9 mouse cellular contexts compared by ENCODE assay signal in the genomic region with DNA sequence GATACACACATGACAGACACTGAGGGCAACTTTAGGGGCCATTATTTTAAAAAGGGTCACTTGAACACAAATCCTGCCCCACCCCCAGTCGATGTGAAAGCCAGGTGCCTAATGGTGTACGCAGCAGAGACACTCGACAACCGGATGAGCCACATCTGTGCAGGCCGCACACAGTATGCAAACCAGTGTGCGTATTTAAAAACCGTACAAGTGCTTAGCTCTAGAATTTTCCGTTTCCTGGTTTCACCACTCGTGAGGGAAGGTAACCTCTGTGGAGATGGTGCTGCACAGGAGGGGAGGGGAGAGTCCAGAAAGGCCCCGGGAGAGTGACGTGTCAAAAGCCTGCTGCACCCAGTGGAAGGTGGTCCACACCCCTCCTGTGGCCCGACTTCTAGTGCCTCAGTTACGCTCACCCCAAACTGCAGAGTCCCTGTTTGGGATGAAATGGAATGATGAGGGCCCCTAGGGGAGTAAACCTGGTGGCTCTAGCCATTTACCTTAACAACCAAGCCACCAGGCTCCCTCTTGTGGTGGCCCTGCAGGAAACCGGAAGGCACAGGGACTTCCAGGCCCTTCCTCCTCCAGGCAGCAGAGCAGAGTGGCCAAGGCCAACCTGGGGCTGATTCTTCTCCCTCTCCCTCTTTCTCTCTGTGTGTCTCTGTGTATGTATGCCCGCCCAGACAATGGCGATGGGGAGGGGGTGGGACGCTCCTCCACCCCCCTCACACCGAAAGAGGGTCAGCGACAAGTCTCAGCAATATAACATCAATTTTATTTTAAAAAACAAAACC. TPM values are rescaled to one million over a fixed set of nuclear protein-coding genes. Genes with fewer than 3 reads are reported as not detected.
DNase-seq lines count a peak whose midpoint lies in the region; ATAC-seq lines count a peak whose summit lies in the region.
"Had no signal": no experiment of that assay in that cellular context is flagged by ENCODE, and none has a peak within 500 bp of the region (broad histone marks: within the 10 kb centered on the region; RNA-seq: fewer than 3 reads in every experiment).

No protein-coding gene starts in this region.

- peaks cover 12% of the 10 kb centered on the region for H3K36me3 ChIP-seq in limb, embryonic 11.5 days (ENCODE audit: control insufficient read depth, insufficient read depth, low read length)
- peaks cover 52% of the 10 kb centered on the region for H3K36me3 ChIP-seq in limb, embryonic 10.5 days

- no peak overlapping the region for H3K27ac ChIP-seq in limb, embryonic 11.5 days (replicated peaks; ENCODE audit: low read depth, low read length)
- no peak overlapping the region for H3K27ac ChIP-seq in limb, embryonic 10.5 days

- H3K4me3 ChIP-seq in limb, embryonic 11.5 days (ENCODE audit: low read depth, low read length), result no peak overlapping the region
- H3K4me3 ChIP-seq in limb, embryonic 10.5 days, result no peak overlapping the region
- H3K4me3 ChIP-seq: liver, embryonic 13.5 days had no signal

- H3K9ac ChIP-seq in limb, embryonic 11.5 days (ENCODE audit: low read length), result no peak overlapping the region
- H3K9ac ChIP-seq: liver, embryonic 13.5 days had no signal

- ATAC-seq in limb, embryonic 11.5 days (ENCODE audit: insufficient number of reproducible peaks, low FRiP score, low TSS enrichment, low read depth), result no peak
- peak; percentile 83 for ATAC-seq in activated CD4-positive, CD25-positive, alpha-beta regulatory T cell, adult 4 months
- ATAC-seq in neutrophil, adult 5-6 weeks (ENCODE audit: extremely low read depth, insufficient number of reproducible peaks, low FRiP score, poor library complexity, severe bottlenecking), result 0 out of 2 replicates have a peak, but pooled peaks have one; percentile 16

- no peaks in the 10 kb centered on the region for H3K9me3 ChIP-seq in limb, embryonic 11.5 days (ENCODE audit: control insufficient read depth, low read length)
- no peaks in the 10 kb centered on the region for H3K9me3 ChIP-seq in limb, embryonic 10.5 days (replicated peaks)
- H3K9me3 ChIP-seq: liver, embryonic 13.5 days had no signal

- no peak overlapping the region for H3K4me2 ChIP-seq in limb, embryonic 11.5 days (ENCODE audit: low read depth, severe bottlenecking)
- H3K4me2 ChIP-seq: liver, embryonic 13.5 days had no signal

- no peaks in the 10 kb centered on the region for H3K27me3 ChIP-seq in limb, embryonic 11.5 days (ENCODE audit: control insufficient read depth, insufficient read depth, low read length)
- no peaks in the 10 kb centered on the region for H3K27me3 ChIP-seq in limb, embryonic 10.5 days (ENCODE audit: low read depth, poor library complexity, severe bottlenecking)
- H3K27me3 ChIP-seq: liver, embryonic 13.5 days had no signal

- peak; percentile 38 for DNase-seq in limb, embryonic 11.5 days (ENCODE audit: low spot score)
- no peak for DNase-seq in limb, embryonic 10.5 days (ENCODE audit: low spot score)
- DNase-seq in heart, postnatal 4 days, result peak; percentile 61
- DNase-seq in right cerebral cortex, postnatal 10 days (ENCODE audit: low spot score in 2 of 2), result no peak
- no peak for DNase-seq in gastrocnemius, adult 18-20 months (ENCODE audit: low spot score)
- DNase-seq: liver, embryonic 13.5 days had no signal

- WGBS in limb, embryonic 11.5 days, result 79% methylated on average over 19 of the region's 19 CpGs
- 74% methylated on average over 19 of the region's 19 CpGs for WGBS in limb, embryonic 10.5 days

- H3K4me1 ChIP-seq in limb, embryonic 11.5 days (ENCODE audit: control insufficient read depth, insufficient read depth, low read length), result no peaks in the 10 kb centered on the region
- peaks cover 10% of the 10 kb centered on the region; the same call in 1 of the 2 replicates for H3K4me1 ChIP-seq in limb, embryonic 10.5 days

RNA-seq across cellular contexts. Expression of a gene that starts 1.6 kb away (rescaled TPM):
- not detected in 2 replicates for polyA plus RNA-seq in limb, embryonic 11.5 days (2014; fragmentation: Nextera tagmentation; extraction: Ambion mirVana)
- 0.05 TPM in 1 of 2 replicates, not detected in the other for polyA plus RNA-seq in limb, embryonic 10.5 days (2016; fragmentation: Nextera tagmentation; extraction: Ambion mirVana)
- not detected for polyA plus RNA-seq in activated CD4-positive, CD25-positive, alpha-beta regulatory T cell, adult 4 months (2017; shearing (Covaris generic))
- total RNA-seq in heart, postnatal 4 days (2021), result 10 to 100 TPM; 32.5 to 33.6 TPM
- 0.23 and 0.25 TPM in 2 replicates for total RNA-seq in neutrophil, adult 5-6 weeks (2017)
- 10 to 100 TPM; 13.3 to 15.7 TPM for total RNA-seq in gastrocnemius, adult 18-20 months (2021)
- polyA plus RNA-seq: stomach, embryonic 14.5 days had no signal

RNA-seq across cellular contexts. Expression of a gene that starts 6.7 kb away (rescaled TPM):
- polyA plus RNA-seq in limb, embryonic 11.5 days (2014; fragmentation: Nextera tagmentation; extraction: Ambion mirVana), result 0.27 and 0.60 TPM in 2 replicates
- 1.1 and 1.6 TPM in 2 replicates for polyA plus RNA-seq in limb, embryonic 10.5 days (2016; fragmentation: Nextera tagmentation; extraction: Ambion mirVana)
- under 1 TPM in 1 of 2 experiments, not detected in 1; 0.19 TPM for polyA plus RNA-seq in activated CD4-positive, CD25-positive, alpha-beta regulatory T cell, adult 4 months (2017; shearing (Covaris generic))
- total RNA-seq in heart, postnatal 4 days (2021), result 1 to 10 TPM; 3.1 to 3.2 TPM
- total RNA-seq in neutrophil, adult 5-6 weeks (2017), result not detected in 2 replicates
- total RNA-seq in gastrocnemius, adult 18-20 months (2021), result under 1 TPM; 0.55 to 0.62 TPM

RNA-seq across cellular contexts. Expression of a gene that starts 19.3 kb away (rescaled TPM):
- 67.2 and 73.2 TPM in 2 replicates for polyA plus RNA-seq in limb, embryonic 11.5 days (2014; fragmentation: Nextera tagmentation; extraction: Ambion mirVana)
- polyA plus RNA-seq in limb, embryonic 10.5 days (2016; fragmentation: Nextera tagmentation; extraction: Ambion mirVana), result 58.6 and 77.7 TPM in 2 replicates
- polyA plus RNA-seq in activated CD4-positive, CD25-positive, alpha-beta regulatory T cell, adult 4 months (2017; shearing (Covaris generic)), result under 1 TPM in 1 of 2 experiments, not detected in 1; 0.29 TPM
- 100 to 1,000 TPM; 122 to 145 TPM for total RNA-seq in heart, postnatal 4 days (2021)
- total RNA-seq in neutrophil, adult 5-6 weeks (2017), result 0.12 TPM in 1 of 2 replicates, not detected in the other
- 1 to 10 TPM in 1 of 2 experiments, under 1 TPM in 1; 0.90 to 1.1 TPM for total RNA-seq in gastrocnemius, adult 18-20 months (2021)

RNA-seq across cellular contexts. Expression of a gene that starts 39.5 kb away (rescaled TPM):
- polyA plus RNA-seq in limb, embryonic 11.5 days (2014; fragmentation: Nextera tagmentation; extraction: Ambion mirVana), result 3.9 and 4.4 TPM in 2 replicates
- polyA plus RNA-seq in limb, embryonic 10.5 days (2016; fragmentation: Nextera tagmentation; extraction: Ambion mirVana), result 5.0 and 5.6 TPM in 2 replicates
- 1 to 10 TPM; 3.3 to 3.4 TPM for polyA plus RNA-seq in activated CD4-positive, CD25-positive, alpha-beta regulatory T cell, adult 4 months (2017; shearing (Covaris generic))
- 10 to 100 TPM; 57.5 to 64.5 TPM for total RNA-seq in heart, postnatal 4 days (2021)
- total RNA-seq in neutrophil, adult 5-6 weeks (2017), result 15.6 and 16.6 TPM in 2 replicates
- 10 to 100 TPM; 28.9 to 34.5 TPM for total RNA-seq in gastrocnemius, adult 18-20 months (2021)

Comparison
In these comparisons a context has a peak if more than half of its experiments do, and no peak if none do; other contexts are left out.
1. DNase-seq: peak in limb, embryonic 11.5 days (single experiment) and heart, postnatal 4 days (single experiment); none in limb, embryonic 10.5 days (single experiment), right cerebral cortex, postnatal 10 days (0 of 2) and gastrocnemius, adult 18-20 months (single experiment).
2. RNA of a gene that starts 1.6 kb away (total RNA-seq): 32.5 to 33.6 TPM in heart, postnatal 4 days and 13.3 to 15.7 TPM in gastrocnemius, adult 18-20 months; 0.23 to 0.25 TPM in neutrophil, adult 5-6 weeks; every median in the first group is over 10 times any median in the second.
3. RNA of a gene that starts 19.3 kb away (total RNA-seq): 122 to 145 TPM in heart, postnatal 4 days; 0.90 to 1.1 TPM in gastrocnemius, adult 18-20 months and 0.12 TPM in neutrophil, adult 5-6 weeks; every median in the first group is over 10 times any median in the second.